12 mouse cellular contexts compared by ENCODE assay signal in genomic region chr6:40137831-40138520, GRCm38 (mm10).
DNase-seq lines count a peak whose midpoint lies in the region; ATAC-seq lines count a peak whose summit lies in the region.
"Had no signal": no experiment of that assay in that cellular context is flagged by ENCODE, and none has a peak within 500 bp of the region (broad histone marks: within the 10 kb centered on the region; RNA-seq: fewer than 3 reads in every experiment).

No protein-coding gene starts in this region.

- H3K36me3 ChIP-seq in intestine, embryonic 14.5 days (ENCODE audit: control insufficient read depth, insufficient read depth, low read length) = no peaks in the 10 kb centered on the region
- no peaks in the 10 kb centered on the region for H3K36me3 ChIP-seq in intestine, embryonic 16.5 days (ENCODE audit: control insufficient read depth, insufficient read depth, low read length)
- no peaks in the 10 kb centered on the region for H3K36me3 ChIP-seq in forebrain, embryonic 14.5 days (ENCODE audit: control insufficient read depth, insufficient read depth, low read length)
- no peaks in the 10 kb centered on the region for H3K36me3 ChIP-seq in midbrain, embryonic 12.5 days
- H3K36me3 ChIP-seq in kidney, embryonic 14.5 days (ENCODE audit: control insufficient read depth, insufficient read depth, low read length) = no peaks in the 10 kb centered on the region
- H3K36me3 ChIP-seq: embryonic facial prominence, embryonic 12.5 days had no signal

- DNase-seq in intestine, embryonic 14.5 days (ENCODE audit: low spot score) = peak; percentile 16
- no peak for DNase-seq in forebrain, embryonic 14.5 days (ENCODE audit: low spot score)
- DNase-seq in skeletal muscle tissue, adult 2 months (ENCODE audit: low read depth, low spot score) = peak; percentile 5
- no peak for DNase-seq in thymus, postnatal 36 days
- DNase-seq in spleen, postnatal 36 days (ENCODE audit: low spot score in 2 of 2) = no peak
- DNase-seq: cerebellum, adult 9-10 months; kidney, adult 2 months; lung, adult 2 months had no signal

- H3K27me3 ChIP-seq in intestine, embryonic 14.5 days (replicated peaks; ENCODE audit: control insufficient read depth, insufficient read depth, low read length) = no peaks in the 10 kb centered on the region
- no peaks in the 10 kb centered on the region for H3K27me3 ChIP-seq in intestine, embryonic 16.5 days (replicated peaks; ENCODE audit: control insufficient read depth, insufficient read depth, low read length)
- H3K27me3 ChIP-seq in forebrain, embryonic 14.5 days (replicated peaks; ENCODE audit: control insufficient read depth, insufficient read depth, low read length) = no peaks in the 10 kb centered on the region
- H3K27me3 ChIP-seq in midbrain, embryonic 12.5 days = no peaks in the 10 kb centered on the region
- H3K27me3 ChIP-seq in kidney, embryonic 14.5 days (ENCODE audit: control insufficient read depth, insufficient read depth, low read length) = no peaks in the 10 kb centered on the region
- H3K27me3 ChIP-seq: embryonic facial prominence, embryonic 12.5 days had no signal

- no peaks in the 10 kb centered on the region; the same call in 1 of the 2 replicates for H3K4me1 ChIP-seq in intestine, embryonic 14.5 days (replicated peaks; ENCODE audit: control insufficient read depth, insufficient read depth, low read length)
- H3K4me1 ChIP-seq in intestine, embryonic 16.5 days (ENCODE audit: control insufficient read depth, insufficient read depth, low read length) = no peaks in the 10 kb centered on the region
- H3K4me1 ChIP-seq in forebrain, embryonic 14.5 days (ENCODE audit: control insufficient read depth, insufficient read depth, low read length) = peaks cover 16% of the 10 kb centered on the region
- H3K4me1 ChIP-seq in midbrain, embryonic 12.5 days = peaks cover 20% of the 10 kb centered on the region
- no peaks in the 10 kb centered on the region for H3K4me1 ChIP-seq in kidney, embryonic 14.5 days (ENCODE audit: control insufficient read depth, insufficient read depth, low read length)
- H3K4me1 ChIP-seq: embryonic facial prominence, embryonic 12.5 days had no signal

- 77% methylated on average over 7 of the region's 7 CpGs for WGBS in intestine, embryonic 14.5 days
- 80% methylated on average over 7 of the region's 7 CpGs for WGBS in intestine, embryonic 16.5 days
- 27% methylated on average over 7 of the region's 7 CpGs for WGBS in forebrain, embryonic 14.5 days
- WGBS in midbrain, embryonic 12.5 days = 62% methylated on average over 7 of the region's 7 CpGs
- WGBS in kidney, embryonic 14.5 days = 78% methylated on average over 7 of the region's 7 CpGs

- no peak for ATAC-seq in intestine, embryonic 14.5 days (replicated peaks; ENCODE audit: low FRiP score, low TSS enrichment, low read depth)
- ATAC-seq in intestine, embryonic 16.5 days = no peak
- peak; percentile 50; the same call in 1 of the 2 replicates for ATAC-seq in forebrain, embryonic 14.5 days
- ATAC-seq in midbrain, embryonic 12.5 days (ENCODE audit: low FRiP score, low read depth) = peak; percentile 73
- ATAC-seq in kidney, embryonic 14.5 days (ENCODE audit: low FRiP score, low TSS enrichment) = no peak

- H3K4me2 ChIP-seq in intestine, embryonic 14.5 days (ENCODE audit: low read length) = no peak overlapping the region
- no peak overlapping the region for H3K4me2 ChIP-seq in intestine, embryonic 16.5 days (ENCODE audit: low read depth, low read length)
- no peak overlapping the region for H3K4me2 ChIP-seq in forebrain, embryonic 14.5 days (ENCODE audit: low read length)
- H3K4me2 ChIP-seq in midbrain, embryonic 12.5 days (replicated peaks) = no peak overlapping the region
- no peak overlapping the region for H3K4me2 ChIP-seq in kidney, embryonic 14.5 days (replicated peaks; ENCODE audit: low read depth, low read length)
- H3K4me2 ChIP-seq: embryonic facial prominence, embryonic 12.5 days had no signal

- H3K9ac ChIP-seq in intestine, embryonic 14.5 days (ENCODE audit: low read length) = no peak overlapping the region
- H3K9ac ChIP-seq in intestine, embryonic 16.5 days (ENCODE audit: low read depth, low read length) = no peak overlapping the region
- H3K9ac ChIP-seq in forebrain, embryonic 14.5 days (ENCODE audit: low read length) = no peak overlapping the region
- no peak overlapping the region for H3K9ac ChIP-seq in midbrain, embryonic 12.5 days (replicated peaks)
- H3K9ac ChIP-seq in kidney, embryonic 14.5 days (ENCODE audit: low read depth, low read length) = no peak overlapping the region
- H3K9ac ChIP-seq: embryonic facial prominence, embryonic 12.5 days had no signal

- H3K4me3 ChIP-seq in intestine, embryonic 14.5 days (ENCODE audit: low read depth, low read length) = no peak overlapping the region
- no peak overlapping the region for H3K4me3 ChIP-seq in intestine, embryonic 16.5 days (ENCODE audit: low read length)
- no peak overlapping the region for H3K4me3 ChIP-seq in forebrain, embryonic 14.5 days (ENCODE audit: low read depth, low read length)
- no peak overlapping the region for H3K4me3 ChIP-seq in midbrain, embryonic 12.5 days
- no peak overlapping the region for H3K4me3 ChIP-seq in kidney, embryonic 14.5 days (ENCODE audit: low read length)
- H3K4me3 ChIP-seq: embryonic facial prominence, embryonic 12.5 days had no signal

- no peak overlapping the region for H3K27ac ChIP-seq in intestine, embryonic 14.5 days (ENCODE audit: low read depth)
- H3K27ac ChIP-seq in intestine, embryonic 16.5 days (ENCODE audit: low read length) = no peak overlapping the region
- peak overlapping the region; percentile 48; the same call in 1 of the 2 replicates for H3K27ac ChIP-seq in forebrain, embryonic 14.5 days (ENCODE audit: low read depth, low read length)
- H3K27ac ChIP-seq in midbrain, embryonic 12.5 days (replicated peaks) = peak overlapping the region; percentile 66
- no peak overlapping the region for H3K27ac ChIP-seq in kidney, embryonic 14.5 days (ENCODE audit: low read depth, low read length)
- H3K27ac ChIP-seq: embryonic facial prominence, embryonic 12.5 days had no signal

- no peaks in the 10 kb centered on the region for H3K9me3 ChIP-seq in intestine, embryonic 14.5 days (ENCODE audit: control insufficient read depth, low read length)
- no peaks in the 10 kb centered on the region for H3K9me3 ChIP-seq in intestine, embryonic 16.5 days (ENCODE audit: control insufficient read depth, low read length)
- no peaks in the 10 kb centered on the region for H3K9me3 ChIP-seq in forebrain, embryonic 14.5 days (replicated peaks; ENCODE audit: control insufficient read depth, low read length)
- no peaks in the 10 kb centered on the region for H3K9me3 ChIP-seq in midbrain, embryonic 12.5 days
- no peaks in the 10 kb centered on the region for H3K9me3 ChIP-seq in kidney, embryonic 14.5 days (ENCODE audit: control insufficient read depth, low read length)
- H3K9me3 ChIP-seq: embryonic facial prominence, embryonic 12.5 days had no signal

Comparison
In these comparisons a context has a peak if more than half of its experiments do, and no peak if none do; other contexts are left out.
1. ATAC-seq: peak in forebrain, embryonic 14.5 days (single experiment) and midbrain, embryonic 12.5 days (single experiment); none in intestine, embryonic 14.5 days (single experiment), intestine, embryonic 16.5 days (single experiment) and kidney, embryonic 14.5 days (single experiment).
2. DNase-seq: peak in intestine, embryonic 14.5 days (single experiment) and skeletal muscle tissue, adult 2 months (single experiment); none in forebrain, embryonic 14.5 days (single experiment), thymus, postnatal 36 days (0 of 2) and spleen, postnatal 36 days (0 of 2).
3. H3K27ac ChIP-seq: peak in forebrain, embryonic 14.5 days (single experiment) and midbrain, embryonic 12.5 days (single experiment); none in intestine, embryonic 14.5 days (single experiment), intestine, embryonic 16.5 days (single experiment) and kidney, embryonic 14.5 days (single experiment).